Mouse (Mus musculus) urinary bladder, adult 2 months (tissue): ENCODE results near the gene Tspan18. TPM values are rescaled to one million over a fixed set of nuclear protein-coding genes. Genes with fewer than 3 reads are reported as not detected.

ENCODE experiments used
- DNase-seq: peaks from one replicate; pipeline ENCODE4 v3.0.0; 2022; ENCODE audit warnings: low spot score
- polyA plus RNA-seq: library from polyadenylated mRNA; depleted of rRNA; stranded (reverse); fragments of >200 nt; gene quantifications from 2 replicates; pipeline ENCODE4 v1.2.3, GENCODE M21; 2012

Gene Tspan18
- polyA plus RNA-seq, 1 experiment, result 19.8 TPM

DNA sequence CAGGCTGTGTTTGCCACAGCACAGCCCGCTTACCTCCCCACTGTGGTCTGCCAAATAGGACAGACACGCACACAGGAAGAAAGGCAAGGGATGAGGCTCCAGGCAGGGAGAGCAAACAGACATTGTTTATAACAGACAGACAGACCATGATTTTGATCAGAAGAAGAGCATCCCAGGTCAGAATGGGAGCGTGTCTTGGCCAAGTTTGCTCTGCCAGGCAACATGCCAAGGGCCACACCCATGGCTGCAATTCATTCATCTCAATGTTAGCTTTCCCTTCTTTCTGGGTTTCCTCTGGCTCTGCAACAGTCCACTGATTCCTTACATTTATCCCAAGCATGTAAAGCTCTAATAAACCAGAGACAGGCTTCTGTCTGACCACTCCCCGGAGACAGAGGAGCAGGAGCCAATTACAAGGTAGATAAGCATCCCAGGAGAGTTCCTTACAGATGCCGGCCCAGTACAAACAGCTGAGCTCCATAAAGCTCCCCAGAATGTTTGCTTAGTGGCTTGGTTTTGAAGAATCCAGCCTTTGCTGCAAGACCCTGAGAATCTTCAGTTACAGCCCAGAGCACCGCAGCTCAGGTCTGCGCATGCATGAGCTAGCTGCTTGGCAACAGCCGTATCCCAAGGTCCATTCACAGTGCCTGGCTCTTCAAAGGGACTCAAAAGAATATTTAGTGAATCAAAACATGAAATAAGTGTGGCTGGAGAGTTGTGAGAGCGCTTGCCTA, 5.2 kb upstream of the Tspan18 start:
- DNase-seq, result no peak

DNA sequence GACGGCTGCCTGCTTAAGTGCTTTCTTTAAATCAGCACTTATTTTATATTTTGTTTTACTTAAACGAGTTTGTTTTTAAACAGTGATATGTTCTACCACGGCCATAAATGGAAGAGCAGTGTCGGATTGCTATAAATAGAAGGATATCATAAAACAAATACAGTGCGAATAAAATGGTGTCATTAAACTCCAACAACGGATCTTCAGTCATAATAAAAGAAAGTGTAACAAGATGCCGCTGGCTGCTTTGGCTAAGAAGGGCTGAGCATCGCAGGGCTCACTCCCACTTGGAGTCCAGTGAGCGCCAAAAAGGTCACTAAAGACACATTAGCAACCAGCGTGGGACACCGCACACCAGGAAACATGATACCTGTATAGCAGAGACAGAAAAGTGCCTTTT, 1.7 kb upstream of the Tspan18 start:
- no peak for DNase-seq

DNA sequence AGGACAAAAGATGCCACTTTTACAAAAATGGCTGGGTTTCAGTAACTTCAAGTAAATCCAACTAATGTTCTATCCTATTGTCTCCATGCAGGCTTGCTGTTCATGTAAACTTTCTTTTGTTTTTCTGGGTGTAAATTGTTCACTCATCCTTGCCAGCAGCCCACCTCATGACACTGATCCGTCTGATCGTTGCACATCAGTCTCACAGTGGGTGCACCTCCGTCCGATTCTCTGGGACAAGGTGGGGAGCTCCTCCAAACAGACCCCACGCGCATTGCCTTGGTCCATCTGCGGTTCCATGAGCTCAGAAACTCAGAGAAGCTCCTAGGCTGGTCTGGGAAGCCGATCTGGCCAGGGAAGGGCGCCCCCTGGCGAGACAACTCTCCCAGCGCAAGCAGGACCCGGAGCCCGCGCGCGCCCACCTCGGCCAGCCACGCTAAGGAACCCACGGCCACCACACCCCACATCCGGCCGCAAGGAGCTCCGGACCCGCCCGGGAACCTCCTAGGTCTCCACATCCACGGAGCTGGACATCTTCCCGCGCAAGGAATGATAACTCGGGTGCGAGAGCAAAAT, 976 bp downstream of the Tspan18 start:
- peak; percentile 75 for DNase-seq

DNA sequence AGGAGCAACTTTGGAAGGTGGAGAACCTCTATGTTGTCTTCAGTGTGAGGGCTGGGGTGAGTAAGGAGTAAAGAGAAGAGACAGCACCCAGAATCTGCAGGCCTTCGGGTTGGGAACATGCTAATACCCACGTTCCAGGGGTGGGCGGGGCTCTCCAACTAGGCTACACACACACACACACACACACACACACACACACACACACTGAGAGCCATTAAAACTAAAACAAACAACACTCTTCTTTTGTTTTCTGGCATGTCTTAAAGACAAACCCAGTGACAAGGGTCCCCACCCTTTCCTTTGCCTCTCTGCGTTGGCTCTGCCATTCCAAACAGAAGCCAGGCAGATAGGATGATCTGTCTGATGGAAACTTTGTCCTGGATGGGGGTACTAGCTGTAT, 2.0 kb downstream of the Tspan18 start:
- no peak for DNase-seq

DNA sequence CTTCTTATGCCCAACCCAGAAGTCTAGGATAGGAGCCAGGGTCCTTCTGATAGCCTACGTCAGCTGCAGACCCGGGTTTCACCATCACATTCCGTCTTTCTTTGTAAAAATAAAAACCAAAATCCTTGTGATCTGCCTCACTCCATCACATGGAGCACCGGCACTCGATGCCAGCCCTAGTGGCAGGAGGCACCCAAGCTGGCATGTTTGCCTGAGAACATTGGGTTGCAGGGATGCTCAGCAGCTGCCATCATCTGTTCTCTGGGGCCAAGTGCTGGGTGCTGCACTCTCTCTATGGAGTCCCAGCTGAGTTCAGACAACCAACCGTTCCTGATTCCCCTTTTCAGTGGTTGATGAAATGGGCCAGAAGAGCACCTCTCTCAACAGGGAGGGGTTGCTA, 3.2 kb downstream of the Tspan18 start:
- no peak for DNase-seq

DNA sequence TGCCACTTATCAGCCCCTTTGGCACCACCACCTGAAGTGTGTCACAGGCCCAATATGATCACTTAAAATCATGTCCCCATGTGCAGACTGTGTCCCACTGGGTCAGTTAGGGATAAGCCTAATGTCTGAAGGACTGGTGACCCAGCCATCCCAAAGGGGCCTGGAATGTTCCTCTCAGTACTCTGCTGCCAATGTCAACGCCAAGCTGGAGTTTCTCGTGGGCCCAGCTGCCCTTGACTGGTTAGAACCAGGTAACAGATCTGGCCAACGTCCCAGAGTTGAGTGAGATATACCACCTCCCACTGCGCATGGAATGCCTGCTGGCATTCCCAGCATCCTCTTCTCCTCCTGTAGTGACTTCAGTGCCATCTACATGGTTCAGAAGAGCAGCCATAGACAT, 5.2 kb downstream of the Tspan18 start:
- DNase-seq, result no peak

DNA sequence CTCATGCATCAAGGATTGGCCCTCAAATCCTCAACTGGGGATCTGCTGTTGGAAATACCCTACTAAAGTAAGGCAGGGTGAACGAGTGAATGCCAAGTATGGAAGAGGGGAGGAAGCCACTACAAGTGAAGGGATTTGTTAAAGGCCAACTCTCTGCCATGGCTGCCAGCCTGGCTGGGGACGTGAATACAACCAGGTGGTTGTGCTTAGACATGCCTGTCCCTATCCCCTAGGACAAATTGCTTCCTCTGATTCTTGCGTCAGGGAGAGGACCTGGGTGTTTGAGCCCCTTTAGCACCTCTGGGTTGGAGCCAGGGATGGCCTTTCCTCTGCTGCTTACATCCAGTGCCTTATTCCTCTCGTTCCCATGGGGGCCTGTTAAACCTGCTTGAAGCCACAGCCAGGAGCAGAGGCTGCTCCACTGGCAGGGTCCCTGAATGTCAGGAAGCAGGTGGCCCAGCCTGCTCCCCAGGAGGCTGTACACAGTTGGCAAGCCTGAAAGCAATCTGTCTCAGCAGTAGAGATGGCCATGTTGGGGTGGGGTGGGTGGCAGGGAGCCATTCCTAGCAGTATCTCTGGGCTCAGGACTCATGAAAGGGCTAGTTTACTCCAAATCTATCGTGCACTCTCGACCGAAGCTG, 6.3 kb downstream of the Tspan18 start:
- DNase-seq, result no peak

DNA sequence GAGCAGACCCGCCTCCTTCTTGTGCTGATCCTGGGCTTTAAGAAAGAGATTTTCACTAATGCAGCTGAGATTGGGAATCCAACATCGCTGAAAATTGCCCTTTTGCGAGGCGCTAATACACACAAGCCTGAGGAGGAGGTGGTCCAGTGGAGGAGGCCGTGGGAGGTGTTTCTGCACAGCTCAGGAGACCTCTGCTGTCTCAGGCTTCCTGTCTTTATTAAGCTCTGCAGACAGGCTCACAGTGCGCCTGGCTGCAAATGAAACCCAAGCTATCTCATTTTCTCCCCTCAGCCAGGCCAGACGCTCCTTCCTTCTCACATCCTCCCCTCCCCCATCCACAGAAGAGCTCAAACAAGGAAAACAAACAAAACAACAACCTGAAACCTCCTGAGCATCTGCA, 9.6 kb downstream of the Tspan18 start:
- DNase-seq, result no peak

DNA sequence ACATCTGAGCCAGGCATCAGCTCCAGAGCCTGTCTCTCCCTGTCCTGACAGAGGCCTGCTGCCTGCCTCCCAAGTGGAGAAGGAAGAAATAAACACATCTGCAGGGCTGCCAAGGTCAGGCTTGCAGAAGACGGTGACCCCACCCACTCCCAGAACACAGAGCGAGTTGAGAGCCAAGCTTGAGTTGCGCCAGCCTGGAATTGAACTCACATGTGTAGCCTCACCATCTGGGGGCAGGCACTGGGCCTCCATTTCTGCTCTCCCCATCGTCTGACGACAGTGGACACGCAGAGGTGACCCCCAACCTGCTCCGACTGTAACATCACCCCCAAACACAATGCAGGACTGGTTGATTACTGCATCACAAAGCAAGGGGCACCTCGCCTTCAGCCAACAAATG, 12.4 kb downstream of the Tspan18 start:
- no peak for DNase-seq

DNA sequence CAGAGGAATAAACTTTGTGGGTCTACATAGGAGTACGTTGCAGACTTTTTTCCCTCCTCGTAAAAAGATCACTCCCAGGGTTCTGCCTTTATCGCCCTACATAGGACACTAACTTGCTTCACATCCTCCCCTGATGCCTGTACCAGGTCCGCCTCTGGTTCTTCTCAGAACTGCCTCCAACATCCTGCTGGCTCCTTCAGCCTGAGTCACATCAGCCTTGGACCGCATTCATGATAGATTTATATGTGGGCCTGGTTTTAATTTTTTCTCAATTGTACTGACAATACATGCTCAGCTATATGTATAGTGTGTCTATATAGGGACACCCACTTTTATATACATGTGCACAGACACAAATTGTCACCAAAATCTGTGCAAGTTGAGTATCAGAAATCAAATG, 14.0 kb downstream of the Tspan18 start:
- no peak for DNase-seq

DNA sequence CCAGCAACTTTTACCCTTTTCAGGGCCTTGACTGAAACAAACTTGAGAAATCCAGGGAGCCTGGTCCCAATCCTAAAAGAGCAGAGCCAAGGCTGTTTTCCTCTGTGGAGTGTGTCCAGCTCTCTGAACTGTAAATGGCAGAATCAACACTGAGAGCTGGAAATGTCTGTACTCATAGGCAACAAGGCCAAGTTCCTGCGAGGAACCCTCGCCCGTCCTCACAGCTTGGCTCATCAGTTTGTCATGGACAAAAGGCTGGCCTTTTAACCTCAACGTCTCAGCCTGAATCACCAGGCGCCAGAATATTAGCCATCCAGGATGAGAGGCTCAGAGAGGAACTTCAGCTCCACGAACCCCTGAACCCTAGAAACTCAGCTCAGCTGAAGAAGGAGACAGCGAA, 14.7 kb downstream of the Tspan18 start:
- DNase-seq, result no peak

DNA sequence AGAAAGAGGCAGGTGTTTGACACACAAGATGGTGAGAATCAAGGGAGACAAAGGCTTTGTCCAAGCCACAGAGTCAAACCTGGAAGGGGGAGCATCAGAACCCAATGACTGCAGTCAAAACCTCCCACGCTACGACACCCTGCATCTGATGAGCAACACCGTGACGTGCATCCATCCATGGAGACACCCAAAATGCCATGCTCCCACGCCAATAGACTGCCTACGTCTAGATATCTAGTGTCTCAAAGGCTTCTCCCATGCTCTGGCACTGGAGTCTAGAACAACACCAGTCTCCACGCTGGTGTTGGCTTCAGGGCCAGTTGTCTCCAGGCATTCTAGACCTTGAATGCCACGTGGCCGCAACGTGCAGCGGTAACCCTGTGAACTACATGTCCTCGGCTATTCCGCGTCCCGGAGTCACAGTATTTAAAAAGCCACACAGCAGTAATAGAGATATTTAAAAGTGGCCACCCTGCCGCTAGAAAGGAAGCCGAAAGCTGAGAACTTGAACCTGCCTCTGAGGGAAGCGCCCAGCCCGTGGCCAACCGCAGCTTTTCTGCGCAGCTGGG, 15.4 kb downstream of the Tspan18 start:
- DNase-seq, result no peak

DNA sequence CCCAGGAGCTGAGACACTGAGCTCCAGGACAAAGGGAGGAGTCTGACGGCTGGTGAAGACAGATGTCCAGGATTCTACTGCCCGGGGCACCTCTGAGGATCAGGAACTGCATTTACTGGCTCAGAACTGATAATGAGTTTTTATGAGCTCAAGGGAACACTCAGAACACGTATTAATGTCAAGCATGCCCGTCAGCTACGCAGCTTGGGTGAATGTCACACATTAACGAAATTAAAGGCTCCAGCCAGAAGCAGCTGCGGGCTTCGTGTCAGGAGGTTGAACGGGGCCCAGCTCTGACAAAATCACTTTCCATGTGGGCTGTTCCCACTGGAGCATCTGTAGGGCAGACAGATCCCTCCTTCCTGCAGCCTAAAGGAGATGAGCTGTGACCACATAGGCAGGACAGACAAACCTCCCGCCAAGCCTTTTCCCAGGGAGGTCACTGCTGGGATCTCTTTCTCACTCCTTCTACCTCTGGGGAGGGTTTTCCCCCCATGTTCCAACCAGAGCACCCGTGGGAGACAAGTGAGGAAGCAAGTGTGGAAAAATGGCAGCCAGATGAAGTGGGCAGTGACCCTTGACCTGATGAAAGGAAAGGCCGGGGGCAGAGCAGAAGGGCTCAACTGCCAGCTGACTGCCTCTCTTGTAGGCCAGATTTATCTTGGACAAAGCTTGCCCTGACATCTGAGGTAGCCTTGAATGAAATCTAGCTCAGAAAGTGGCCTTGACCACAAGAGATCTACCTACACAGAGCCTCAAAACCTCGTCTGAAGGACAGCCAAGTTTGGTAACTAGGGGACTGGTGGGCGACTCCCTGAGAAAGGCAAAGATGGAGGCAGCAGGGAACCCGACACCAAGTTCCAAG, 20.3 kb downstream of the Tspan18 start:
- DNase-seq, result no peak

DNA sequence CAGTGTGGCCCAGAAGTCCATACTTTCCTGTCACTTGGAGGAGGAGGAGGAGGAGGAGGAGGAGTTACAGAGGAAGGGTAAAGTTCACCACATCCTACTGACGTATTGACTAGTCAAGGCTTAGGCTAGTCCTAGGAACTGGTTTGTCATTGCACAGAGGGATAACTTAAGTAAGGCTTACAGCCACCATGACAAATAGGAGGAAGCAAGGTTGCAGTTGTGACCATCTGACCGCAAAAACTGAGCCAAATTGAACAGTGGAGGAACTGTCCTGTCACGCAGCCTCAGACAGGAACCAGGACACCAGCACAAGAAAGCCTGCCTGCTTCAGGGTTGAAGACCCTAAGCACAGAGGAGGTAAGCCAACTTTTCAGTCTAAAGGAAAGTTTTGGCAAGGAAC, 21.8 kb downstream of the Tspan18 start:
- no peak for DNase-seq

DNA sequence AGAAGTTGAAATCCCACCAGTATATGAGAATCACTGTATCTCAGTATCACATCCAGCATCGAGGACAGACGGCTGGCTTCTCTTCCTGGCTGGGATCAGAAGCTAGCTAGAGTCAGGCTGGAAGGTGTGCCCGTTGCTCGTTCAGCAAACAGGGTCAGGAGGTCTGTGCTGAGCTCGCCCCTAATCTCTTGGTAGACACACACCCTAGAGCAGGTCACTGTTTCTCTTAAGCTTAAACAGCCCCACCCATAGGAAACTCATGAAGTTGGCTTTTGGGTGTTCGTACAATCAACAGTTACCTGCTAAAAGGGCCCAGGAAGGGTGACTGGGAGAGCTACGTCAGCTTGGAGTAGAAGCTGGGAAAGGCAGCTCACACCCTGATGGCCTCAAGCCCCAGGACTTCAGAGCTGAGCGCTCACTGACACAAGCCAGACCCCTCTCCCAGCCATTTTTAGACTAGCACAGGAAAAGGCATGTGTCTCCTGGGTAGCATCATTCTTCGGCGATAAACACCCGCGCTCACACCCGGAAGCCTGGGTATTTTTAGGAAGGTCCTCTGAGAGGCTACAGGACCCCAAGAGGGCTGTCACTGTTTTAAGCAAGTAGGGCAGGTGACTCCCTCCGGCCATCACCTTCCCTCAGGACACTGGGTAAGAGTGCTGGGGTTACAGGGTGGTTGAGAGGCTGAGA, 24.4 kb downstream of the Tspan18 start:
- DNase-seq, result no peak

DNA sequence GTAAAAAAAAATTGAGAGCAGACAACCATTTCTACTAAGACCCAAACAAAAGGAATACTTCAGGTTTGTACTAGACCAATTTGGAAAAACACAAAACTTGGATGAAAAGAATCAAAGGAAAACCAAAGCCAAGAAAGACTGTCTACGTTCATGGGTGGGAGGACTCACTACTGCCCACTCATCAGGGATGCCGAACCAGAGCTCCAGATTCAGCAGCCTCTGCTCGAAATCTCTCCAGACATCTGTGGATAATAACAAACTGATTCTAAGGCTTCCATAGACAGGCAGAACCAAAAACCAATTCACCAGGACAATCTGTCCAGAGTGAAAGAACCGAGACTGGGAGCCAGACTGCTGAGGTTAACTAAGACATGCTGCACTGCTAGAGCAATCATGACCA, 27.4 kb downstream of the Tspan18 start:
- DNase-seq, result no peak

DNA sequence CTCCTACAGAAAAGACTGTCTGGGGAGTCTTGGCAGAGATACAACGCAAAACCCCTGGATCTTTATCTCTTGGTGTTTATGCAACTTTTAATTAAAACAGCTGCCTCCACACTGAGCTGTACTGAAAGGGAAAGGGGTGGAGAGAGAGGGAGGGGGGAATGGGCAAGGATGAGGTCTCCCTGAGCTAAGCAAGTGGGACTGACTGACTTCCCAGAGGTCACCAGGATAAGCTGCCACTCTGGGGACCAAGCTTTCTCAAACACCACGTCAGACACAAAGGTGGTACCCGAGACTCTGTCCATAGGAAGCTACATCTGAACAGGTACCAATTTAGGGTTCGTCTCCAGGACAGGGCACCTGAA, 30.1 kb downstream of the Tspan18 start:
- DNase-seq, result no peak

DNA sequence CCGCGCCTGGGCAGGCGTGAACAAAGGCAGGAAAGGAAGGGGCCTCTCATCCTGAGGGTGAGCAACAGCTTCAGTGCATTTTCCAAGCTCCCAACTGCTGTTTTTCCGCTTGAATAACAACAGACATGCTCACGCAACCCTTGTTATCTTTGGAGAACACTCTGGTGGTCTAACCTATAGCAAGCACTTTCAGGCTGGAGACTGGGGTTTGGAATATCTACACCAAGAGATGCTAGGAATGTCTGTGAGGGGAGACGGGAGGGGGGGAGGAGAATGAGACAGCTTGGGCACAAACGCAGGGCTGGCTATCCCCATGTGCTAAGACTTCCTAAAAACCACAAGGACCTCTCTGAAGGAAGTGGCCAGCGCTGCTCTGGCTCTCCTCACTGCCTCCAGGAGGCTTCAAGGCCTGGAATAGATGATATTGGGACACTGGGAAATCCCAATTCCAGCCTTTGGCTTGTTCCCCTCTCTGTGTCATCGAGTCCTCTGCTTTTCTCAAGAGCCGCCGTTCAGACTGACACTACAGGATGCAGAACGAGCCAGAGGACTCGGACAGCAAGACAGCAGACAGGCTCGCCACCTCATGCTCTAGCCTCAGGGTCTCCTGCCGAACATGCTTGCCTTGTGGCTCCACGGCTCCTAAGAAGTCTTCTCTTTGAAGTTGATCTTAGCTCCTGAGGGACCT, 30.6 kb downstream of the Tspan18 start:
- no peak for DNase-seq

DNA sequence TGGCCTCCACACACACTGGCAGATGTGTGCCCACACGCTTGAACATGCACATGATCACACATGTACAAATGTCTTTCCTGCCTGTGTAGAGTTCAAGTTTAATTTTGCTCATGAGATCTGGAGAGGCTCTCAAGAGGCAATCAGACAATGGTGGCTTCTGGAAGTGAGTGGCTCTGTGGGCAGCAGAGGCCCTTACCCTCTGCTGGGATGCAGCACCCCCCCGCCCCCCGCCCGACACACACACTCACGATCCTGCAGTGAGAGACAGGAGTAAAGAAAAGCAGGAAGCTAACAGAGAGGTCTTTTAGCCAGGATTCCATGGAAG, 31.1 kb downstream of the Tspan18 start:
- no peak for DNase-seq

DNA sequence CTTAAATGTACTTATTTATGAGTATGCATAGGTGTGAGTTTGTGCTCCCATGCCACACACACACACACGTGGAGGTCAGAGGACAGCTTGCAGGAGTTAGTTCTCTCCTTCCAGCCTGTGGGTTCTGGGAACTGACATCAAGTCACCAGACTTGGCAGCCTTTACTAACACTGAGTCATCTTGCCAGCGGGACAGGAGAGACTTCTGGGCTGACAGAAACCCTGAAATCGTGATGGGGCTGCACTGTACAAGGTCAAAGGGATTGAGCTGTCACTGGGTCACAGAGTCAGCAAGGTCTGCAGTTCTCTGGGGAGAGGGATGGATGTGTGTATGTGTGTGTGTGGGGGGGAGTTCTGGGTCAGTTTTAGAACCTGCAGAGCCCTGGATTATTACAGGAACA, 36.6 kb downstream of the Tspan18 start:
- DNase-seq, result no peak
